ENCODE assay signal across 22 mouse cellular contexts in genomic region chr6:86062684-86063083, GRCm38 (mm10). TPM values are rescaled to one million over a fixed set of nuclear protein-coding genes. Genes with fewer than 3 reads are reported as not detected.
DNase-seq lines count a peak whose midpoint lies in the region; ATAC-seq and TF ChIP-seq lines count a peak whose summit lies in the region.
"Had no signal": no experiment of that assay in that cellular context is flagged by ENCODE, and none has a peak within 500 bp of the region (broad histone marks: within the 10 kb centered on the region; RNA-seq: fewer than 3 reads in every experiment).

No protein-coding gene starts in this region.

- H3K4me1 ChIP-seq in forebrain, embryonic 10.5 days: peaks cover 69% of the 10 kb centered on the region
- peaks cover 95% of the 10 kb centered on the region for H3K4me1 ChIP-seq in forebrain, embryonic 15.5 days
- H3K4me1 ChIP-seq in hindbrain, embryonic 16.5 days (ENCODE audit: control insufficient read depth, insufficient read depth, low read depth, low read length): peaks cover 70% of the 10 kb centered on the region
- peaks cover 57% of the 10 kb centered on the region for H3K4me1 ChIP-seq in midbrain, postnatal 0 days (ENCODE audit: insufficient read depth, low read length)
- no peaks in the 10 kb centered on the region for H3K4me1 ChIP-seq in heart, adult 2 months (ENCODE audit: control insufficient read depth, insufficient read depth, low read length)
- H3K4me1 ChIP-seq: stomach, embryonic 15.5 days had no signal

- no peaks in the 10 kb centered on the region for H3K27me3 ChIP-seq in forebrain, embryonic 10.5 days (ENCODE audit: poor library complexity, severe bottlenecking)
- no peaks in the 10 kb centered on the region for H3K27me3 ChIP-seq in forebrain, embryonic 15.5 days
- no peaks in the 10 kb centered on the region for H3K27me3 ChIP-seq in hindbrain, embryonic 16.5 days (replicated peaks; ENCODE audit: control insufficient read depth, insufficient read depth, low read length)
- H3K27me3 ChIP-seq in midbrain, postnatal 0 days (ENCODE audit: insufficient read depth, low read length): no peaks in the 10 kb centered on the region
- H3K27me3 ChIP-seq in heart, adult 2 months (ENCODE audit: control insufficient read depth, insufficient read depth, low read length): no peaks in the 10 kb centered on the region
- H3K27me3 ChIP-seq: stomach, embryonic 15.5 days had no signal

- DNase-seq in forebrain, embryonic 10.5 days (ENCODE audit: extremely low spot score, low spot score): no peak
- peak; percentile 54 for DNase-seq in midbrain, postnatal 0 days (ENCODE audit: low spot score)
- no peak for DNase-seq in cerebellum, adult 9-10 months
- DNase-seq in heart, postnatal 10 days: no peak
- DNase-seq in heart, adult 2 months: no peak
- DNase-seq: adrenal gland, postnatal 10 days; cerebellum, adult 8-10 months; gastrocnemius, postnatal 10 days; heart, postnatal 36 days; kidney, adult 18-20 months; kidney, postnatal 4 days; liver, embryonic 13.5 days had no signal

- WGBS in forebrain, embryonic 10.5 days: 97% methylated on average over 2 of the region's 2 CpGs
- WGBS in forebrain, embryonic 15.5 days: 51% methylated on average over 2 of the region's 2 CpGs
- WGBS in hindbrain, embryonic 16.5 days: 47% methylated on average over 2 of the region's 2 CpGs
- 49% methylated on average over 2 of the region's 2 CpGs for WGBS in midbrain, postnatal 0 days
- 86% methylated on average over 2 of the region's 2 CpGs for WGBS in heart, adult 2 months

- TF ChIP-seq CTCF in midbrain, postnatal 0 days (IDR thresholded peaks at IDR 0.05): no peak
- no peak for TF ChIP-seq CTCF in heart, adult 2 months (IDR thresholded peaks at IDR 0.05)

- 0 out of 2 replicates have a peak overlapping the region, but pooled peaks have one; percentile 8 for H3K4me2 ChIP-seq in forebrain, embryonic 15.5 days (replicated peaks)
- H3K4me2 ChIP-seq in hindbrain, embryonic 16.5 days (ENCODE audit: low read length): peak overlapping the region; percentile 13; the same call in 1 of the 2 replicates
- no peak overlapping the region for H3K4me2 ChIP-seq in midbrain, postnatal 0 days (ENCODE audit: low read depth, low read length, poor library complexity, severe bottlenecking)
- H3K4me2 ChIP-seq: liver, embryonic 13.5 days; stomach, embryonic 15.5 days had no signal

- no peak for TF ChIP-seq EP300 in heart, adult 2 months (IDR thresholded peaks at IDR 0.05; ENCODE audit: insufficient read depth, low read depth, low read length)

- peak overlapping the region; percentile 52; the same call in 1 of the 2 replicates for H3K27ac ChIP-seq in forebrain, embryonic 10.5 days
- H3K27ac ChIP-seq in forebrain, embryonic 15.5 days (replicated peaks): peak overlapping the region; percentile 94
- peak overlapping the region; percentile 73 for H3K27ac ChIP-seq in hindbrain, embryonic 16.5 days (ENCODE audit: low read depth, low read length)
- peak overlapping the region; percentile 93 for H3K27ac ChIP-seq in midbrain, postnatal 0 days (ENCODE audit: low read depth, low read length)
- H3K27ac ChIP-seq in heart, adult 2 months: no peak overlapping the region
- H3K27ac ChIP-seq: heart, embryonic 10.5 days; liver, embryonic 13.5 days; stomach, embryonic 15.5 days had no signal

- TF ChIP-seq POLR2A in heart, adult 2 months (IDR thresholded peaks at IDR 0.05; ENCODE audit: insufficient read depth, low read depth, low read length): no peak

- no peak overlapping the region for H3K9ac ChIP-seq in forebrain, embryonic 15.5 days (replicated peaks)
- H3K9ac ChIP-seq in hindbrain, embryonic 16.5 days (ENCODE audit: low read depth, low read length): peak overlapping the region; percentile 25; the same call in 1 of the 2 replicates
- no peak overlapping the region for H3K9ac ChIP-seq in midbrain, postnatal 0 days (replicated peaks; ENCODE audit: low read length, poor library complexity, severe bottlenecking)
- no peak overlapping the region for H3K9ac ChIP-seq in heart, adult 2 months (ENCODE audit: low read depth, low read length)
- H3K9ac ChIP-seq: liver, embryonic 13.5 days; stomach, embryonic 15.5 days had no signal

- ATAC-seq in forebrain, embryonic 15.5 days (replicated peaks): no peak
- 0 out of 2 replicates have a peak, but pooled peaks have one; percentile 7 for ATAC-seq in hindbrain, embryonic 16.5 days
- no peak for ATAC-seq in midbrain, postnatal 0 days (ENCODE audit: low FRiP score)
- ATAC-seq: lung, postnatal 0 days had no signal

- intact Hi-C loops in heart, postnatal 10 days (cut with DNase I): no loop called here
- intact Hi-C loops in heart, adult 2 months (cut with DNase I): no loop called here

- no peak overlapping the region for H3K4me3 ChIP-seq in forebrain, embryonic 10.5 days
- no peak overlapping the region for H3K4me3 ChIP-seq in forebrain, embryonic 15.5 days
- H3K4me3 ChIP-seq in hindbrain, embryonic 16.5 days (ENCODE audit: low read length): no peak overlapping the region
- H3K4me3 ChIP-seq in midbrain, postnatal 0 days (ENCODE audit: low read depth, low read length): no peak overlapping the region
- no peak overlapping the region for H3K4me3 ChIP-seq in heart, adult 2 months
- H3K4me3 ChIP-seq: heart, embryonic 10.5 days; liver, embryonic 13.5 days; stomach, embryonic 15.5 days had no signal

- no peaks in the 10 kb centered on the region for H3K79me2 ChIP-seq in heart, adult 2 months (replicated peaks; ENCODE audit: control insufficient read depth, insufficient read depth, low read length)

- H3K9me3 ChIP-seq in forebrain, embryonic 10.5 days: no peaks in the 10 kb centered on the region
- no peaks in the 10 kb centered on the region for H3K9me3 ChIP-seq in forebrain, embryonic 15.5 days
- no peaks in the 10 kb centered on the region for H3K9me3 ChIP-seq in hindbrain, embryonic 16.5 days (ENCODE audit: control insufficient read depth, low read length)
- H3K9me3 ChIP-seq in midbrain, postnatal 0 days (ENCODE audit: low read length): no peaks in the 10 kb centered on the region
- H3K9me3 ChIP-seq: G1E; heart, embryonic 10.5 days; liver, embryonic 13.5 days; stomach, embryonic 15.5 days had no signal

- H3K36me3 ChIP-seq in forebrain, embryonic 10.5 days (replicated peaks): no peaks in the 10 kb centered on the region
- H3K36me3 ChIP-seq in forebrain, embryonic 15.5 days: no peaks in the 10 kb centered on the region
- no peaks in the 10 kb centered on the region for H3K36me3 ChIP-seq in hindbrain, embryonic 16.5 days (ENCODE audit: control insufficient read depth, insufficient read depth, low read length)
- H3K36me3 ChIP-seq in midbrain, postnatal 0 days (ENCODE audit: insufficient read depth, low read length): no peaks in the 10 kb centered on the region
- no peaks in the 10 kb centered on the region for H3K36me3 ChIP-seq in heart, adult 2 months (ENCODE audit: control insufficient read depth, insufficient read depth, low read length)
- H3K36me3 ChIP-seq: G1E; heart, embryonic 10.5 days; liver, embryonic 13.5 days; stomach, embryonic 15.5 days had no signal

RNA-seq across cellular contexts. Expression of gene Add2, which starts 34.2 kb away (rescaled TPM):
- 30.7 and 36.5 TPM in 2 replicates for polyA plus RNA-seq in forebrain, embryonic 10.5 days (2016; fragmentation: Nextera tagmentation; extraction: Ambion mirVana)
- polyA plus RNA-seq in forebrain, embryonic 15.5 days (2015; fragmentation: Nextera tagmentation; extraction: Ambion mirVana): 224 and 230 TPM in 2 replicates
- 132 and 139 TPM in 2 replicates for polyA plus RNA-seq in hindbrain, embryonic 16.5 days (2015; fragmentation: Nextera tagmentation; extraction: Ambion mirVana)
- total RNA-seq in midbrain, postnatal 0 days (2014; rRNA removed): 159 and 196 TPM in 2 replicates
- polyA plus RNA-seq in midbrain, postnatal 0 days (2015; fragmentation: Nextera tagmentation; extraction: Ambion mirVana): 118 and 124 TPM in 2 replicates
- 1 to 10 TPM; 1.4 to 1.9 TPM for total RNA-seq in heart, postnatal 10 days (2021)
- under 1 TPM; 0.16 to 0.39 TPM for total RNA-seq in heart, adult 2 months (2021)
- 0.25 and 0.47 TPM in 2 replicates for polyA plus RNA-seq in heart, adult 2 months (2012; rRNA removed)

RNA-seq across cellular contexts. Expression of gene Figla, which starts 46.7 kb away (rescaled TPM):
- polyA plus RNA-seq in forebrain, embryonic 10.5 days (2016; fragmentation: Nextera tagmentation; extraction: Ambion mirVana): not detected in 2 replicates
- polyA plus RNA-seq in forebrain, embryonic 15.5 days (2015; fragmentation: Nextera tagmentation; extraction: Ambion mirVana): not detected in 2 replicates
- polyA plus RNA-seq in hindbrain, embryonic 16.5 days (2015; fragmentation: Nextera tagmentation; extraction: Ambion mirVana): not detected in 2 replicates
- not detected in 2 replicates for total RNA-seq in midbrain, postnatal 0 days (2014; rRNA removed)
- polyA plus RNA-seq in midbrain, postnatal 0 days (2015; fragmentation: Nextera tagmentation; extraction: Ambion mirVana): not detected in 2 replicates
- not detected for total RNA-seq in heart, postnatal 10 days (2021)
- not detected for total RNA-seq in heart, adult 2 months (2021)
- not detected in 2 replicates for polyA plus RNA-seq in heart, adult 2 months (2012; rRNA removed)
- total RNA-seq: adrenal gland, postnatal 10 days; G1E; gastrocnemius, postnatal 10 days; heart, postnatal 36 days; megakaryocyte, adult 5-6 weeks had no signal
- polyA plus RNA-seq: G1E; heart, embryonic 10.5 days; limb, embryonic 11.5 days; liver, embryonic 13.5 days; lung, postnatal 0 days; small intestine, adult 2 months; stomach, embryonic 15.5 days; thymus, postnatal 0 days had no signal

Comparison
In these comparisons a context has a peak if more than half of its experiments do, and no peak if none do; other contexts are left out.
1. RNA of gene Add2, which starts 34.2 kb away (polyA plus RNA-seq): 224 to 230 TPM in forebrain, embryonic 15.5 days, 132 to 139 TPM in hindbrain, embryonic 16.5 days, 118 to 124 TPM in midbrain, postnatal 0 days and 30.7 to 36.5 TPM in forebrain, embryonic 10.5 days; 0.25 to 0.47 TPM in heart, adult 2 months; every median in the first group is over 10 times any median in the second.